Mouse (Mus musculus) embryonic facial prominence, embryonic 13.5 days (tissue): ENCODE data around the gene Psg18. TPM values are rescaled to one million over a fixed set of nuclear protein-coding genes. Genes with fewer than 3 reads are reported as not detected.
"Not testable (repeated sequence)": the region's sequence is repeated elsewhere in the genome, so short reads cannot be mapped to it uniquely, and the experiment has no call there.

ENCODE experiments used
- ATAC-seq: fragments of 200-750 bp; cut with Nextera tagmentation; 2 replicates; pipeline ENCODE4 v1.8.0; 2017; ENCODE audit warnings: low read depth; ENCODE audit not compliant: insufficient number of reproducible peaks, insufficient read depth, low FRiP score, low TSS enrichment
- H3K27ac ChIP-seq: fragments of 300-500 bp; sonication (generic); 2 replicates; pipeline ENCODE4 v1.5.1; 2015; ENCODE audit warnings: moderate library complexity, mild to moderate bottlenecking, inconsistent platforms
- H3K27me3 ChIP-seq: fragments of 300-500 bp; sonication (generic); 2 replicates; pipeline ENCODE4 v1.6.1; 2015; ENCODE audit warnings: mild to moderate bottlenecking, inconsistent platforms
- H3K36me3 ChIP-seq: fragments of 300-500 bp; sonication (generic); 2 replicates; pipeline ENCODE4 v1.6.1; 2015; ENCODE audit warnings: mild to moderate bottlenecking, inconsistent platforms
- H3K4me1 ChIP-seq: fragments of 300-500 bp; sonication (generic); 2 replicates; pipeline ENCODE4 v1.6.1; 2015; ENCODE audit warnings: inconsistent platforms
- H3K4me2 ChIP-seq: fragments of 300-500 bp; sonication (generic); 2 replicates; pipeline ENCODE4 v1.6.1; 2015; ENCODE audit warnings: moderate library complexity, mild to moderate bottlenecking, inconsistent platforms
- H3K4me3 ChIP-seq: fragments of 300-500 bp; sonication (generic); 2 replicates; pipeline ENCODE4 v1.5.1; 2015; ENCODE audit warnings: mild to moderate bottlenecking, inconsistent platforms
- H3K9ac ChIP-seq: fragments of 300-500 bp; sonication (generic); 2 replicates; pipeline ENCODE4 v1.6.1; 2015; ENCODE audit warnings: mild to moderate bottlenecking, inconsistent platforms
- H3K9me3 ChIP-seq: fragments of 300-500 bp; sonication (generic); 2 replicates; pipeline ENCODE4 v1.6.1; 2016; ENCODE audit warnings: inconsistent platforms
- WGBS: fragments of 180-500 bp; shearing (Covaris S2); methylation state at CpG from one replicate; pipeline ENCODE4 v1.1.7; 2015; ENCODE audit warnings: mixed read lengths; 5-methylcytosine and 5-hydroxymethylcytosine counted together
- polyA plus RNA-seq: library from polyadenylated mRNA; unstranded; fragments of >200 nt; fragmentation: Nextera tagmentation; extraction: Ambion mirVana; gene quantifications from 2 replicates; pipeline ENCODE4 v1.2.1, GENCODE M21; 2015

The Psg18 gene
- not detected in 2 replicates for polyA plus RNA-seq

DNA sequence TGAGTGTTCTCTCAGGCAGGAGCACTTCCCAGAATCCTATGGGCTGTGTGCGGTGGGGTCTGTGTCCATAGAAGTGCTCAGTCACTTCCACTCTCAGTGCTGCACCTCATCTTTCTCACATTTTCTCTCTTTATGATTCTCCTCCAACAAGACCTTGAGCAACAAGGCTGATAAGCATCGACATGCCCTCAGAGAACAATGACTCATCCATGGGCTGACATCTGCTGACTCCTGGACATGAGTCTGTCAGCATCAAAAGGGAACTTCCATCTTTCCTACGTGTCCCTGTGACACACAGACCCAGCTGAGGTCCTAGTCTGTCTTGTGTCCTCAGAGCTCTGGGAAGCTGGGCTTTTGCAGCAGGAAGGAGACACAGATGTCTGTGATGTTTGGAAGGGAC, at the start of gene Psg18:
TSS of gene Psg18 (minus strand) at position 101 of the 400 bp plus-strand sequence.
- WGBS = 64% methylated on average over 3 of the region's 3 CpGs
- not testable (repeated sequence) for H3K36me3 ChIP-seq, H3K27me3 ChIP-seq, H3K4me1 ChIP-seq, H3K4me2 ChIP-seq, H3K9me3 ChIP-seq, H3K9ac ChIP-seq, H3K4me3 ChIP-seq, H3K27ac ChIP-seq, ATAC-seq

DNA sequence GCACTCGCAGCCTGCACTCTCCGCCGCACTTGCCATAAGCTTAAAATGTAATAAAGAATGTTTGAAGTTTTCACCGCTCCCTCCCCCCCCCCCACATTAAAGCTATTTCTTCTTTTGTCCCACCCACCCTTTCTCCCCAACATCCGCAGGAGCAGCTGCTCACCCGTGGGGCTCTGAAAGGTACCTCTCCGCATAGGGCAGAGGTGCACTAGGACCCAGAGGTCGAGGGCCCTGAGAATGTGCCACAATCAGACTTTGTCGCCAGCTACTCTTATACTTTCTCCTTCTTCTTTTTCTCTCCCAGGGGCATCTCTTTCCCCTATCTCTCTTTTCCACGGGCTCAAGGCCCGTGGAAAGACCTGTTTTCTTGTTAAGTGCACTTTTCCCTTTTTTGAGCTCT, 48.6 kb upstream of the Psg18 start:
- 43% methylated on average over 11 of the region's 11 CpGs for WGBS
- Histone ChIP-seq H3K9me3 (peaks cover 18% of the 10 kb centered on the region), H3K36me3 (no peaks in the 10 kb centered on the region), H3K9ac (no peak overlapping the region), H3K4me1 (no peaks in the 10 kb centered on the region), H3K27me3 (no peaks in the 10 kb centered on the region), H3K27ac (no peak overlapping the region), H3K4me3 (peak overlapping the region; percentile 26; the same call in 1 of the 2 replicates), H3K4me2 (no peak overlapping the region)
- ATAC-seq = no peak

DNA sequence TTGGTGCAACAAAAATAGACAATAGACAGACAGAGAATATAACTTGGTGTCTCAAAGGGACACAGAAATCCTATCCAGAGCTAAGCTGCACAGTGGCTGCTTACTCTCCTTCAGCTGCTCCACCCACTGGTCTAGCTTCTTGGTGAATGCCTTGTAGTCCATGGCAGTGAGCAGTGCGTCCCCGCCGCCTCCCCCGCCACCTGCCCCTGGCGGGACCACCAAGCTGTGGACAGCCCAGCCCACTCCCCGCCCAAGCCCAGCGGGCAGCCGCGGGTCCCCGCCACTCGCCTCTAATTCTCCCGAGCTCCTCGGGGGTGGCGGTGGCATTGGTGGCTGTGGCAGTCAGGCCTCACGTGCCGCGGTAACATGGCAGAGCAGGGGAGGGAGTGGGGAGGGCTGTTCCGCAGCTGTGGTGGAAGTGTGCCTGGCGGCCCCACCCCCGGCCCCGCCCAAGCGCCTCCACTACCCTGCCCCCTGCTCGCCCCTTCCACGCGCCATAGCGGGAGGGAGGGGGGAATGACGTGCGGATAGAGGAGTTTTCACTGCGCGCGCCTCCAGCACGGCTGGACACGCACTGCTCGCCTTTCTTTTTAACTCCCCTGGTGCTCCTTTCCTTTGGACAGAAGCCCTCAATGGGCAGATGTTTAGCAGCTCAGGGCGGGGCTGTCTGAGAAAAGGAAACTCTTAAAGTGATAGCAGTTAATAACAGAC, 47.9 kb upstream of the Psg18 start:
- ATAC-seq = no peak
- Histone ChIP-seq H3K27ac (no peak overlapping the region), H3K4me3 (peak overlapping the region; percentile 26), H3K4me1 (no peaks in the 10 kb centered on the region), H3K9me3 (peaks cover 14% of the 10 kb centered on the region), H3K4me2 (no peak overlapping the region), H3K36me3 (no peaks in the 10 kb centered on the region), H3K27me3 (no peaks in the 10 kb centered on the region), H3K9ac (no peak overlapping the region)
- 49% methylated on average over 31 of the region's 35 CpGs for WGBS

DNA sequence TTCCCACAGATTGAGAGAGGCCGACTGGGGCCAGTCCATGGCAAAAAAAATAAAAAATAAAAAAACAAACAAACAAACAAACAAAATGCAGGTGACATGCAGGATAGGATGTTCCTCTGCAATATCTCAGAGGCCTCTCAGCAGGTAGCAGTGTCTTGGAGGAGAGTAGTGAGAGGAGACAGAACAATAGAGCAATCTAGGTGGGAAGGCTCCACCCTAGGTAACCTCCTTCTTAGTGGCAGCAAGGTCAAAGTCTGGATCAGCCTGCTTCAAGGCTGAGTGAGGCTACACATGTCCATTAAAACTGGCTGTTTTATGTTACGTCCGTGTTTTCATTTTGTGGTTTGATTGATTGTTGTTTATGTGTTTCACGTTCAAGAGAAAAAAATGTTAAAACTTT, 36.7 kb upstream of the Psg18 start:
- not testable (repeated sequence) for H3K4me3 ChIP-seq, H3K36me3 ChIP-seq, ATAC-seq

DNA sequence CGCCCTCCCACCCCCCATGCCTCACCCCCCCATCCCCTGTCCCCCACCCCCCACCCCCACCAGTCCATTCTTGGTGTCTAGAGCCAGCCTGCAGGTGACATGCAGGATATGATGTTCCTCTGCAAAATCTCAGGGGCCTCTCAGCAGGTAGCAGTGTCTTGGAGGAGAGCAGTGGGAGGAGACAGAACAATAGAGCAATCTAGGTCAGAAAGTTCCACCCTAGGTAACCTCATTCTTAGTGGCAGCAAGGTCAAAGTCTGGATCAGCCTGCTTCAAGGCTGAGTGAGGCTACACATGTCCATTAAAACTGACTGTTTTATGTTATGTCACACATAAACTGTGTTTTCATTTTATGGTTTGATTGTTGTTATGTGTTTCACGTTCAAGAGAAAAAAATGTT, 23.5 kb upstream of the Psg18 start:
- 56% methylated on average over 2 of the region's 2 CpGs for WGBS
- no peak overlapping the region for H3K9ac ChIP-seq
- H3K9me3 ChIP-seq = peaks cover 34% of the 10 kb centered on the region
- no peak overlapping the region for H3K4me3 ChIP-seq
- no peaks in the 10 kb centered on the region for H3K27me3 ChIP-seq
- no peak overlapping the region for H3K27ac ChIP-seq
- no peak overlapping the region for H3K4me2 ChIP-seq
- H3K4me1 ChIP-seq = no peaks in the 10 kb centered on the region
- ATAC-seq = no peak
- no peaks in the 10 kb centered on the region for H3K36me3 ChIP-seq

More for the DNA sequence above, 36.7 kb upstream of the Psg18 start:
- not testable (repeated sequence) for H3K27me3 ChIP-seq, H3K4me1 ChIP-seq, H3K4me2 ChIP-seq, H3K9me3 ChIP-seq, H3K9ac ChIP-seq, H3K27ac ChIP-seq
- 79% methylated on average over 4 of the region's 4 CpGs for WGBS

DNA sequence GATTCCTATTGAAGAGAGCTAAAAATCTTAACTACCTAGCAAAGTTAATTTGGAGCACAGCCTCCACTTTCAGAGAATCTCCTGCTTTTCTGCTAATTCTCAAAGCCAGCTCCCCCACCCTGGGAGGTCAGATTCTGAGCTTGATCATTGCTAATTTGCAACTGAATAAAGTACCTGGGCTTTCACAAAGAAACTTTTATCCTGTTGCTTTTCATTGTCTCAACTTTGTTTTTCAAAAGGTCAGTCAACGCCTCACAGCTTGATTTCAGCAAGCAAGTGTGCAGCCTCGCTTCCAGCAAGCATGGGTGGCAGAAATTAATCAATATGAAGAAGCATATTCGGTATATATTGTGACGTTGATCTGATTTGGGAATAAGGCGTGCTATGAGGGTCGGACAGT, 19.4 kb downstream of the Psg18 start:
- H3K9me3 ChIP-seq = peaks cover 11% of the 10 kb centered on the region
- WGBS = 73% methylated on average over 6 of the region's 6 CpGs
- H3K9ac ChIP-seq = not testable (repeated sequence)

More for the DNA sequence above, 19.4 kb downstream of the Psg18 start:
- not testable (repeated sequence) for H3K27ac ChIP-seq, H3K36me3 ChIP-seq, H3K4me3 ChIP-seq, H3K4me1 ChIP-seq, ATAC-seq, H3K27me3 ChIP-seq, H3K4me2 ChIP-seq

Other genes with a start within 250 kb of the Psg18 start
- not detected in 2 replicates for gene Igfl3, start 178.5 kb downstream of the Psg18 start, polyA plus RNA-seq
- 0.10 TPM in 2 replicates for gene Mill1, start 109.7 kb downstream of the Psg18 start, polyA plus RNA-seq
- gene Psg28, start 77.0 kb upstream of the Psg18 start, polyA plus RNA-seq = not detected in 2 replicates
- not detected in 2 replicates for gene Psg26, start 129.2 kb upstream of the Psg18 start, polyA plus RNA-seq
- not detected in 2 replicates for gene Psg25, start 177.3 kb upstream of the Psg18 start, polyA plus RNA-seq
- gene Psg27, start 212.3 kb upstream of the Psg18 start, polyA plus RNA-seq = not detected in 2 replicates